Mouse (Mus musculus) midbrain, embryonic 14.5 days (tissue): ENCODE measurements around the gene Mymk. TPM values are rescaled to one million over a fixed set of nuclear protein-coding genes. Genes with fewer than 3 reads are reported as not detected.

Experiments used
- ATAC-seq: fragments of 200-750 bp; cut with Nextera tagmentation; 2 replicates; pipeline ENCODE4 v1.8.0; 2017; ENCODE audit warnings: moderate number of reproducible peaks, moderate library complexity; ENCODE audit not compliant: low FRiP score, low TSS enrichment
- DNase-seq: peaks from one replicate; pipeline ENCODE4 v3.0.0-alpha.2; 2015
- H3K27ac ChIP-seq: fragments of 300-500 bp; sonication (generic); replicated peaks from 2 replicates; pipeline ENCODE4 v1.5.1; 2014; ENCODE audit warnings: mild to moderate bottlenecking, low read depth, low read length, moderate library complexity
- H3K27me3 ChIP-seq: fragments of 300-500 bp; sonication (generic); 2 replicates; pipeline ENCODE4 v1.6.1; 2014; ENCODE audit warnings: low read length, control low read depth, mixed read lengths; ENCODE audit not compliant: control insufficient read depth, insufficient read depth
- H3K36me3 ChIP-seq: fragments of 300-500 bp; sonication (generic); 2 replicates; pipeline ENCODE4 v1.6.1; 2014; ENCODE audit warnings: low read length, control low read depth; ENCODE audit not compliant: control insufficient read depth, insufficient read depth
- H3K4me1 ChIP-seq: fragments of 300-500 bp; sonication (generic); 2 replicates; pipeline ENCODE4 v1.6.1; 2014; ENCODE audit warnings: mild to moderate bottlenecking, antibody characterized with exemption, low read length, control low read depth; ENCODE audit not compliant: control insufficient read depth, insufficient read depth
- H3K4me2 ChIP-seq: fragments of 300-500 bp; sonication (generic); 2 replicates; pipeline ENCODE4 v1.6.1; 2014; ENCODE audit warnings: mild to moderate bottlenecking, low read length, moderate library complexity
- H3K4me3 ChIP-seq: fragments of 300-500 bp; sonication (generic); replicated peaks from 2 replicates; pipeline ENCODE4 v1.5.1; 2014; ENCODE audit warnings: low read depth, low read length
- H3K9ac ChIP-seq: fragments of 300-500 bp; sonication (generic); replicated peaks from 2 replicates; pipeline ENCODE4 v1.6.1; 2014; ENCODE audit warnings: mild to moderate bottlenecking, low read length, moderate library complexity
- H3K9me3 ChIP-seq: fragments of 300-500 bp; sonication (generic); 2 replicates; pipeline ENCODE4 v1.6.1; 2016; ENCODE audit warnings: low read length, control low read depth, mixed read lengths; ENCODE audit not compliant: control insufficient read depth
- WGBS: fragments of 180-500 bp; shearing (Covaris S2); extraction: QIAGEN DNeasy Blood & Tissue Kit; methylation state at CpG from one replicate; pipeline ENCODE4 v1.1.7; 2014; 5-methylcytosine and 5-hydroxymethylcytosine counted together
- polyA plus RNA-seq: library from polyadenylated mRNA; unstranded; fragments of >200 nt; fragmentation: Nextera tagmentation; extraction: Ambion mirVana; gene quantifications from 2 replicates; pipeline ENCODE4 v1.2.1, GENCODE M21; 2014

Mymk gene
- polyA plus RNA-seq, 1 experiment from 2014 or later, result not detected

DNA sequence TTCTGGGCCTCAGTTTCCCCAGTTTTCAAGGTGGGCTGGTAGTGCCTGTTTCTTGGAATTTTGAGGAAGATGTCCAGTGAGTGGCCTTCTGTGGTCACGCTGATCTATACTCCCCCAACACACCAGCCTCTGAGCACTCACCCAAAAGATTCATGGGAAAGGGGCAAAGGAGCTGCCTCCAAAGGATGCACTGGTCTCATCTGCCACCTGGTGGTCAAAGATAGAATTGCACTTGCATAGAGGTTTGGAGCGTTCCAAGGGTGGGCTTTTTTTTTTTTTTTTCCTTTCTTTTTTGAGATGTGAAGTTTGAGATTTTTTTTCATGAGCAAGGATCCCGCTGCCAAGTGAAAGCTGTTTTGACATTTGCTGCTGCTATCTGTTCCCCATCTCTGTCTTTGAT, 33.4 kb downstream of the Mymk start:
- 0 out of 2 replicates have a peak overlapping the region, but pooled peaks have one; percentile 6 for H3K9ac ChIP-seq
- peak; percentile 93 for DNase-seq
- H3K27me3 ChIP-seq, result no peaks in the 10 kb centered on the region
- no peak for ATAC-seq
- H3K9me3 ChIP-seq, result no peaks in the 10 kb centered on the region
- no peak overlapping the region for H3K4me3 ChIP-seq
- no peak overlapping the region for H3K27ac ChIP-seq
- no peaks in the 10 kb centered on the region for H3K4me1 ChIP-seq
- no peaks in the 10 kb centered on the region for H3K36me3 ChIP-seq
- no peak overlapping the region for H3K4me2 ChIP-seq
- WGBS, result 3% methylated on average over 3 of the region's 3 CpGs

DNA sequence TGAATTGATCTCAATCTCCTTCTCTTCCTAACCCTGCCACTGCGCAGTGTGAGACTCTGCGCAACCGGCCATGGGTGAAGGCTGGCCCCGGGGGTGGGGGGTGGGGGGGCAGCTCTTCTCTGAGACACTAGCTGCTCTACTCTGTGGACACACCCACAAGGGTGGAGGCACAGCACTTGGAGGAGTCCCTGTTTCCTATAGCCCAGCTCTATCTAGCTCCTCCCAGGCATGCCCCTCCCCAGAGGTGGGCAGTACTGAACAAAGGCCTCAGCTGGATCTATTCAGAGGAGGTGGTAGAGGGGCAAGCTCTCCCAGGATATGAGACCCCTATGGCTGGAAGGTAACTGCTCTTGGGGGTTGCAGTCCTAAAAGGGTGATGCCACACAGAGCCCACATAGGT, 35.0 kb downstream of the Mymk start:
- 66% methylated on average over 4 of the region's 4 CpGs for WGBS
- no peaks in the 10 kb centered on the region for H3K36me3 ChIP-seq
- H3K9me3 ChIP-seq, result no peaks in the 10 kb centered on the region
- no peaks in the 10 kb centered on the region for H3K4me1 ChIP-seq
- ATAC-seq, result no peak
- no peak overlapping the region for H3K4me3 ChIP-seq
- DNase-seq, result no peak
- H3K27me3 ChIP-seq, result no peaks in the 10 kb centered on the region
- no peak overlapping the region for H3K4me2 ChIP-seq
- H3K9ac ChIP-seq, result no peak overlapping the region
- no peak overlapping the region for H3K27ac ChIP-seq

DNA sequence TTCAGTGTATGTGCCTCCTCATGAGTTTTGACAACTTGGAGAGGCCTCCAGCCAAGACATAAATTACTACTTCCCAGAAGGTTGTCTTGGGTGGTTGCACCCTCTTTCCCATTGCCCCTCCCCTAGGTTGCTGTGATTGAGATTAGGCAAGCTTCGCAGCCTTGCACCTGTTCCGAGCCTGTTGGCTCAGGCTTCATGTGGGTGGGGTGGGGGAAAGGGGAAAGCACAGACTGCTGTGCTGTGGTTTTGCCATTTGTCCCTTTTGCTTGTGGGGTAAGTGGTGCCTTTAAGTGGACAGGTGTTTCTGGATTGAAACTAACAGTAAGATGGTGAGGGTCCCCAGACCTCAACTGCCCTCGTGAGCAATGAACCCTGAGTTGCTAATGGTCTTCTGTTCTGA, 36.0 kb downstream of the Mymk start:
- WGBS, result 73% methylated on average over 3 of the region's 3 CpGs

DNA sequence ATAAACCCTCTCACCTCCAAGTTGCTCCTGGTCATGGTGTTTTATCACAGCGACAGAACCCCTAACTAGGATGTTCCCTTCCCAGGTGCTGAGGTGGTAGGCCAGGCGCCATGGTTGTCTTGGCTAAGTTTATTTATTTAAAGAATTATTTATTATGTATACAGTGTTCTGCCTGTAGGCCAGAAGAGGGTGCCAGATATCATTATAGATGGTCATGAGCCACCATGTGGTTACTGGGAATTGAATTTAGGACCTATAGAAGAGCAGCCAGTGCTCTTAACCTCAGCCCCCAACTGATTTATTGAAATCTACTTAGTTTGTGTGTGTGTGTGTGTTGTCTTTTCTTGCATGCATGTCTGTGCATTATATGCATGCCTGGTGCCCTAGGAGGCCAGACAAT, 39.6 kb downstream of the Mymk start:
- H3K27me3 ChIP-seq, result no peaks in the 10 kb centered on the region; the same call in 1 of the 2 replicates
- DNase-seq (no peak), ATAC-seq (no peak)
- H3K4me2 ChIP-seq, result no peak overlapping the region
- no peak overlapping the region for H3K27ac ChIP-seq
- H3K4me1 ChIP-seq, result peaks cover 3% of the 10 kb centered on the region; the same call in 1 of the 2 replicates
- no peaks in the 10 kb centered on the region for H3K36me3 ChIP-seq
- H3K9ac ChIP-seq, result no peak overlapping the region
- no peak overlapping the region for H3K4me3 ChIP-seq
- no peaks in the 10 kb centered on the region for H3K9me3 ChIP-seq
- 84% methylated on average over 2 of the region's 2 CpGs for WGBS

More for the DNA sequence above, 36.0 kb downstream of the Mymk start:
- no peaks in the 10 kb centered on the region for H3K4me1 ChIP-seq
- H3K27me3 ChIP-seq, result no peaks in the 10 kb centered on the region
- H3K27ac ChIP-seq, result no peak overlapping the region
- no peak overlapping the region for H3K4me2 ChIP-seq
- no peaks in the 10 kb centered on the region for H3K9me3 ChIP-seq
- H3K36me3 ChIP-seq, result no peaks in the 10 kb centered on the region
- DNase-seq (no peak), ATAC-seq (no peak)
- no peak overlapping the region for H3K4me3 ChIP-seq
- H3K9ac ChIP-seq, result no peak overlapping the region

DNA sequence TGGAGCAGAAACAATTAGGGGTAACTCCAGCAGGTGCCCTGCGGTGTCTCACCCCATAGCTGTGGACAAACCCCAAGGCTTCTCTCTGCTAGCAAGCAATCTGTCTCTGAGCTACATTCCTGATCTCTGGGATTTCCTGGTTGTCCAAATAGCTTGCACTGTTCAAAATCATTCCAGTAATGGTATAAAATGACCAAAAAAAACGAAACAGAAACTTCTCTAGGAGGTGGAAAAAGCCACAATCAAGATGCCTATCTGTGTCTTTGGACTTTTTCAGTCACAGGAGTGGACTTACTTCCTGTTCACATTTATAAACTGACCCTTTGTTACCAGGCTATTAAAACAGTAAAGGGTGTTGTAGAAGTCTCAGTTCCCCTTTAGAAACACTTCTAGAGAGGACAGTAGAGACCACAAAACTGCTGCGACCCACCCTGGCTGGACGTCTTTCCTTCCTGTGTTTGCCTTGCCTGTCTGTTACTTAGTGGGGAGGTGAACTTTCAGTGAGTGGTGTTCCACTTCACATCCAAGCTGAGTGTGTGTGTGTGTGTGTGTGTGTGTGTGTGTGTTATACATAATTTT, 43.5 kb downstream of the Mymk start:
- 77% methylated on average over 4 of the region's 4 CpGs for WGBS
- H3K4me3 ChIP-seq, result peak overlapping the region; percentile 38
- H3K9me3 ChIP-seq, result no peaks in the 10 kb centered on the region
- no peak overlapping the region for H3K27ac ChIP-seq
- H3K9ac ChIP-seq, result peak overlapping the region; percentile 57
- H3K4me1 ChIP-seq, result peaks cover 9% of the 10 kb centered on the region; the same call in 1 of the 2 replicates
- no peaks in the 10 kb centered on the region; the same call in 1 of the 2 replicates for H3K27me3 ChIP-seq
- peak overlapping the region; percentile 74 for H3K4me2 ChIP-seq
- no peaks in the 10 kb centered on the region for H3K36me3 ChIP-seq
- DNase-seq, result no peak
- ATAC-seq, result no peak

DNA sequence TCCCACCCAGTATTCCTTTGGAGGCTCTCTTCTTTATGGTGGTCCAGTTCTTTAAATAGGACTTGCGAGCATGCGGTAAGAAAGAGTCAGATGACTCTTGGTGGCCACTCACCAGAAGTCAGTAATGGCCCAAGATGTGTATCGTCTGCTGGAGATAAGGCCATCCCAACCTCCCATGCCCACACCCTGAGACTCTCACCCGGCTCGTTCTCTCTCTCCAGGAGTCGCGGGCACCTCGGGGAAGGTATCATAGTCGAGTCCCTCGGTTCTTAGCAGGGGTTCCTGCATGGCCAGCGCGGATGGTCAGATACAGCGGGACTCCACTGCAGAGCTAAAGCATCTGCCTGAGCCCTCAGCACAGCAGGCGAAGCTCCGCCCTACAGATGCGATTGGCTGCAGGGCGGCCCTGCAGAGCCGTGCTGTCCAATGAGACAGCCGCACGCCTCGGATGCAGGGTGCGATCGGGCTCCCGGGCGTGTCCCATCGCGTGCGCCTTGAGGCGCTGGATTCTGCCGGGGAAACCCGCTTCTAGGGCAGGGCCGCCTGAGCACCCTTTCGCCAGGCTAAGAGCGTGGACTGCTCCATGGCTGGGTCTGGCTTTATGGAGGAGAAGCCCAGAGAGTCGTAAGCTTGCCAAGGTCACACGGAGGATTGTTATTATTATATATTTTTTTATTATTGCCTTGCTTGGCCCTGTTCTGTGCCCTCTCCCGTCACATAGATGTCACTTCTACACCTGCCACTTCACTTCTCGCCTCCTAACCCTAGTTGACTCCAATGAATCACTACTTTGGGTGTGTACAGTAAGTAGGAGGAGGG, 44.2 kb downstream of the Mymk start, which contains the start of gene Slc2a6:
TSS of gene Slc2a6 (minus strand) at position 381 of the 819 bp plus-strand sequence.
- peak; percentile 98 for ATAC-seq
- Histone ChIP-seq H3K4me2 (peak within 1 kb of the TSS; percentile 74), H3K27ac (peak within 1 kb of the TSS; percentile 60), H3K36me3 (no peaks in the 10 kb centered on the region), H3K4me3 (peak within 1 kb of the TSS; percentile 38), H3K9ac (peak within 1 kb of the TSS; percentile 57), H3K27me3 (no peaks in the 10 kb centered on the region; the same call in 1 of the 2 replicates), H3K4me1 (peaks cover 9% of the 10 kb centered on the region; the same call in 1 of the 2 replicates), H3K9me3 (no peaks in the 10 kb centered on the region)
- WGBS, result 2% methylated on average over 38 of the region's 38 CpGs
- DNase-seq, result peak; percentile 95

DNA sequence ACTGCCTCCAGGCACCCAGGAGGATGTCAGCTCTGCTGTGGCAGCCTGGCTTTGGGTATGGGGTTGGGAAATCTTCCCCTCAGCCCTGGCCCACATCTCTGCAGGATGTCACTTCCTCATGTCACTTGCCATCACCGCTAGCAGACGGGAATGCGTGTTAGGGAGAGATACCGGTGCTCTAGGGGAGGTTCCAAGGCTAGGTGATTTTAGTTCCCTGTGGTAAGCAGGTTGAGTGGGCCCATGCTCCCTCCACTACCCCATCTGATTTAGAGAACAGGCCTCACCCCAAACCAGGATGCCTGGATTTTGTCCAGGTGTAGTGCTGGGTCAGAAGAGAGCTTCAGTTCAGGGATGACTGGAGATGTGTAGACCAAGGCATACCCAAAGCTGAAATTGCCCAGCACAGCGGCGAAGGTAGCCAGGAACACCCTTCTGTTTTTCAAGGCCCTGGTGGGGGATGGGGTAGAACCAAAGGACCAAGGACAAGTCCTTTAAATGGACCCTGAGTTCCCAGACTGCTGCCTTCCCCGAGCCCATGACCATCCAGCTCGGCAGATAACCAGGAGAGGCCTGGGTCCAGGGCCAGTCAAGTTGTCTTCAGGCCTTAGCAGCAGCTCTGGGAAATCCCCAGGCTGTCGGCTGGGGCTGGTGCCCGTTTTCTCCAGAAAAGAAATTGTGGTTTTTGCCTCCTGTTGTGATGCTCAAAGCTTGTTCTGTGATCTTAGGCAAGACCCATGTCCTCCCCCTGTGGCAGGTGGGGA, 44.9 kb downstream of the Mymk start:
- 74% methylated on average over 10 of the region's 10 CpGs for WGBS
- Histone ChIP-seq H3K36me3 (no peaks in the 10 kb centered on the region), H3K27ac (no peak overlapping the region)

DNA sequence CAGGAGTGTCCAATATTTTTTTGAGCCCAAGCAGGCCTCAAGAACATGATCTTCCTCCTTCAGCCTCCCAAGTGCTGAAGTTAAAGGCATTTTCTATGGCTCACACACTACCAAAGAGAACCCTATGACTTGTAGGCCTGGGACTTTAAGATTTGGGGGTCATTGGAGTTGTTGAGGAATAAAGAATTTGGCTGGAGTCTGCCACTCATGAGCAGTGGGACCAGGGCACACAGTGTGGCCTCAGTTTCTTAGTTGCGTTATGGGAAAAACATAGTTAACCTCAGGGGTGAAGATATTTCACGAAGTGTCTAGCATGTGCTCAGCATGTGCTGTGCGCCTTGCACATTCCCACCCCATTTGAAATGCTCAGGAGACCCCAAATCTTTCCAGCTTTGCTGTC, 45.6 kb downstream of the Mymk start:
- ATAC-seq, result no peak
- H3K9ac ChIP-seq, result no peak overlapping the region
- H3K9me3 ChIP-seq, result no peaks in the 10 kb centered on the region
- H3K27me3 ChIP-seq, result no peaks in the 10 kb centered on the region; the same call in 1 of the 2 replicates
- DNase-seq, result no peak
- 95% methylated on average over 3 of the region's 3 CpGs for WGBS
- peaks cover 9% of the 10 kb centered on the region; the same call in 1 of the 2 replicates for H3K4me1 ChIP-seq
- H3K27ac ChIP-seq, result no peak overlapping the region
- 0 out of 2 replicates have a peak, but pooled peaks cover 3% of the 10 kb centered on the region for H3K36me3 ChIP-seq
- no peak overlapping the region for H3K4me2 ChIP-seq
- no peak overlapping the region for H3K4me3 ChIP-seq

More for the DNA sequence above, 44.9 kb downstream of the Mymk start:
- Histone ChIP-seq H3K4me2 (peak overlapping the region; percentile 74), H3K4me1 (peaks cover 9% of the 10 kb centered on the region; the same call in 1 of the 2 replicates), H3K9ac (peak overlapping the region; percentile 53; the same call in 1 of the 2 replicates), H3K27me3 (no peaks in the 10 kb centered on the region; the same call in 1 of the 2 replicates), H3K9me3 (no peaks in the 10 kb centered on the region), H3K4me3 (peak overlapping the region; percentile 38)
- ATAC-seq, result no peak
- no peak for DNase-seq
